Mouse (Mus musculus) MEL (cell line): Measurements from ENCODE around the gene Epha5. TPM values are rescaled to one million over a fixed set of nuclear protein-coding genes. Genes with fewer than 3 reads are reported as not detected.

Experiments used
- DNase-seq: peaks from one replicate; pipeline ENCODE4 v3.0.0; 2011; ENCODE audit warnings: low read depth, low spot score
- H3K27ac ChIP-seq: 2 replicates; pipeline ENCODE4 v1.5.1; 2012; ENCODE audit warnings: low read depth, mild to moderate bottlenecking, control low read depth, low read length, moderate library complexity; ENCODE audit not compliant: control insufficient read depth
- H3K27me3 ChIP-seq, 2 experiments: fragments of 150-350 bp in 1 of 2; sonication (generic) in 1 of 2; 2 replicates each; pipeline ENCODE4 v1.6.1; 2012; ENCODE audit warnings: low read length in 2 of 2, mild to moderate bottlenecking in 2 of 2, improper control_type of control experiment in 1 of 2, moderate library complexity in 1 of 2; ENCODE audit not compliant: insufficient read depth in 2 of 2, control insufficient read depth in 1 of 2
- H3K36me3 ChIP-seq, 2 experiments: 2 replicates each; pipeline ENCODE4 v1.6.1; 2012 to 2014; ENCODE audit warnings: low read length in 2 of 2, improper control_type of control experiment in 1 of 2, inconsistent platforms in 1 of 2, mild to moderate bottlenecking in 1 of 2; ENCODE audit not compliant: insufficient read depth in 2 of 2, control insufficient read depth in 1 of 2
- H3K4me1 ChIP-seq, 2 experiments: fragments of 150-350 bp in 1 of 2; sonication (generic) in 1 of 2; 2 replicates each; pipeline ENCODE4 v1.6.1; 2012; ENCODE audit warnings: low read length in 2 of 2, improper control_type of control experiment in 1 of 2, mild to moderate bottlenecking in 1 of 2; ENCODE audit not compliant: insufficient read depth in 2 of 2, control insufficient read depth in 1 of 2
- H3K4me3 ChIP-seq, 2 experiments: fragments of 150-350 bp in 1 of 2; sonication (generic) in 1 of 2; 2 replicates each; pipeline ENCODE4 v1.5.1; 2012; ENCODE audit warnings: low read depth in 2 of 2, low read length in 2 of 2, mild to moderate bottlenecking in 2 of 2, moderate library complexity in 2 of 2, control low read depth in 1 of 2, improper control_type of control experiment in 1 of 2; ENCODE audit not compliant: control insufficient read depth in 1 of 2, insufficient read depth in 1 of 2
- H3K79me2 ChIP-seq: 2 replicates; pipeline ENCODE4 v1.6.1; 2012; ENCODE audit warnings: mild to moderate bottlenecking, low read length, moderate library complexity; ENCODE audit not compliant: control insufficient read depth, poor library complexity, insufficient read depth
- H3K9ac ChIP-seq: 2 replicates; pipeline ENCODE4 v1.6.1; 2012; ENCODE audit warnings: low read depth, mild to moderate bottlenecking, control low read depth, low read length, moderate library complexity; ENCODE audit not compliant: control insufficient read depth, poor library complexity, severe bottlenecking
- H3K9me3 ChIP-seq: fragments of 150-350 bp; sonication (generic); replicated peaks from 2 replicates; pipeline ENCODE4 v1.6.1; 2012; ENCODE audit warnings: mild to moderate bottlenecking, low read length, improper control_type of control experiment, moderate library complexity; ENCODE audit not compliant: insufficient read depth
- CHD2 ChIP-seq: IDR thresholded peaks from 2 replicates; pipeline ENCODE4 v1.6.1; 2011; ENCODE audit warnings: low read length, improper control_type of control experiment
- E2F4 ChIP-seq: IDR thresholded peaks from 2 replicates; pipeline ENCODE4 v1.6.1; 2011; ENCODE audit warnings: low read depth, low read length, improper control_type of control experiment, borderline replicate concordance
- ETS1 ChIP-seq: IDR thresholded peaks from 2 replicates; pipeline ENCODE4 v1.6.1; 2012; ENCODE audit warnings: low read depth, mild to moderate bottlenecking, inconsistent platforms, low read length, improper control_type of control experiment, moderate library complexity
- GATA1 ChIP-seq: IDR thresholded peaks from 2 replicates; pipeline ENCODE4 v1.6.1; 2011; ENCODE audit warnings: low read depth, low read length, improper control_type of control experiment
- JUND ChIP-seq: IDR thresholded peaks from 2 replicates; pipeline ENCODE4 v1.6.1; 2011; ENCODE audit warnings: low read depth, mild to moderate bottlenecking, improper control_type of control experiment, low read length
- KAT2A ChIP-seq: conservative IDR thresholded peaks from 2 replicates; pipeline ENCODE4 v1.6.1; 2012; ENCODE audit warnings: low read depth, low read length, improper control_type of control experiment, inconsistent platforms
- MAX ChIP-seq: IDR thresholded peaks from 2 replicates; pipeline ENCODE4 v1.6.1; 2011; ENCODE audit warnings: low read length, improper control_type of control experiment
- MXI1 ChIP-seq: IDR thresholded peaks from 2 replicates; pipeline ENCODE4 v1.6.1; 2011; ENCODE audit warnings: mild to moderate bottlenecking, low read depth, low read length, improper control_type of control experiment
- MYB ChIP-seq: IDR thresholded peaks from 2 replicates; pipeline ENCODE4 v1.6.1; 2011; ENCODE audit warnings: mild to moderate bottlenecking, low read depth, low read length, improper control_type of control experiment
- MYC ChIP-seq: IDR thresholded peaks from 2 replicates; pipeline ENCODE4 v1.6.1; 2011; ENCODE audit warnings: low read depth, mild to moderate bottlenecking, low read length, improper control_type of control experiment, moderate library complexity
- POLR2AphosphoS2 ChIP-seq: IDR thresholded peaks from 2 replicates; pipeline ENCODE4 v1.6.1; 2011; ENCODE audit warnings: low read length, improper control_type of control experiment
- SIN3A ChIP-seq: IDR thresholded peaks from 2 replicates; pipeline ENCODE4 v1.6.1; 2012; ENCODE audit warnings: low read length, improper control_type of control experiment, inconsistent platforms
- SMC3 ChIP-seq: IDR thresholded peaks from 2 replicates; pipeline ENCODE4 v1.6.1; 2011; ENCODE audit warnings: low read depth, low read length, improper control_type of control experiment
- TAL1 ChIP-seq: IDR thresholded peaks from 2 replicates; pipeline ENCODE4 v1.6.1; 2012; ENCODE audit warnings: mild to moderate bottlenecking, inconsistent platforms, low read length, moderate library complexity, mixed read lengths
- TBP ChIP-seq: IDR thresholded peaks from 2 replicates; pipeline ENCODE4 v1.8.0; 2011; ENCODE audit warnings: low read depth, low read length, improper control_type of control experiment
- TCF12 ChIP-seq: IDR thresholded peaks from 2 replicates; pipeline ENCODE4 v1.6.1; 2014; ENCODE audit warnings: low read depth, mild to moderate bottlenecking, inconsistent platforms, low read length, improper control_type of control experiment, moderate library complexity
- USF2 ChIP-seq, 2 experiments: IDR thresholded peaks; 2 replicates each; pipeline ENCODE4 v1.6.1; 2011 to 2012; ENCODE audit warnings: improper control_type of control experiment in 2 of 2, low read length in 2 of 2, borderline replicate concordance in 1 of 2, inconsistent platforms in 1 of 2, low read depth in 1 of 2, mild to moderate bottlenecking in 1 of 2; ENCODE audit not compliant: insufficient read depth in 1 of 2
- ZKSCAN1 ChIP-seq: IDR thresholded peaks from 2 replicates; pipeline ENCODE4 v1.6.1; 2012; ENCODE audit warnings: low read depth, mild to moderate bottlenecking, inconsistent platforms, low read length, improper control_type of control experiment, moderate library complexity
- ZMIZ1 ChIP-seq: IDR thresholded peaks from 2 replicates; pipeline ENCODE4 v1.6.1; 2012; ENCODE audit warnings: low read depth, mild to moderate bottlenecking, inconsistent platforms, low read length, improper control_type of control experiment, moderate library complexity
- ZNF384 ChIP-seq: IDR thresholded peaks from 2 replicates; pipeline ENCODE4 v1.6.1; 2012; ENCODE audit warnings: low read depth, mild to moderate bottlenecking, inconsistent platforms, low read length, improper control_type of control experiment
- polyA plus RNA-seq, 2 experiments: library from polyadenylated mRNA; stranded (reverse) in 1 of 2; unstranded in 1 of 2; fragments of >175 nt in 1 of 2; fragments of >200 nt in 1 of 2; gene quantifications; 2 replicates each; pipeline versions ENCODE4 v1.2.1 to v1.2.4; 2012; ENCODE audit warnings: low replicate concordance in 2 of 2, low read depth in 1 of 2; ENCODE audit not compliant: insufficient read length in 2 of 2, insufficient read depth in 1 of 2, missing spikeins in 1 of 2
- total RNA-seq: library from RNA; depleted of rRNA; stranded (reverse); fragments of 300-350 nt; gene quantifications from 2 replicates; pipeline ENCODE4 v1.2.3, GENCODE M21; 2012

Gene Epha5
- total and polyA plus RNA-seq, 3 experiments = not detected

GRCm38 (mm10) chr5:84095947-84096346 lies 321.2 kb downstream of the Epha5 start:
- Histone ChIP-seq H3K27ac (no peak overlapping the region), H3K27me3 (no peaks in the 10 kb centered on the region), H3K36me3 (no peaks in the 10 kb centered on the region), H3K4me1 (no peaks in the 10 kb centered on the region), H3K79me2 (no peaks in the 10 kb centered on the region), H3K9me3 (no peaks in the 10 kb centered on the region), H3K9ac (no peak overlapping the region), H3K4me3 (no peak overlapping the region)
- no peak for DNase-seq
- TF ChIP-seq SIN3A (no peak), ZNF384 (no peak), MYC (no peak), CHD2 (no peak), MYB (no peak), TBP (no peak), MXI1 (no peak), TAL1 (no peak), GATA1 (no peak), POLR2AphosphoS2 (no peak), SMC3 (no peak), MAX (no peak), ZKSCAN1 (no peak), JUND (no peak)

- no peak overlapping the region for H3K9ac ChIP-seq
- TF ChIP-seq SMC3 = no peak
- TF ChIP-seq CHD2 = no peak
- TF ChIP-seq TCF12 = no peak
- TF ChIP-seq ZKSCAN1 = no peak
- TF ChIP-seq MXI1 = no peak
- no peak for TF ChIP-seq ZMIZ1
- TF ChIP-seq KAT2A = no peak
- TF ChIP-seq MYB = no peak
- no peak for TF ChIP-seq GATA1
- no peak for TF ChIP-seq TAL1
- no peak for TF ChIP-seq USF2 (IDR thresholded peaks at IDR 0.05; ENCODE audit: borderline replicate concordance in 1 of 2, insufficient read depth in 1 of 2, low read depth in 1 of 2, low read length in 2 of 2)
- no peak for TF ChIP-seq ETS1
- TF ChIP-seq E2F4 = no peak
- no peak for DNase-seq
- H3K36me3 ChIP-seq = no peaks in the 10 kb centered on the region
- H3K27me3 ChIP-seq = no peaks in the 10 kb centered on the region
- no peaks in the 10 kb centered on the region for H3K9me3 ChIP-seq
- H3K79me2 ChIP-seq = no peaks in the 10 kb centered on the region
- H3K27ac ChIP-seq = no peak overlapping the region
- no peaks in the 10 kb centered on the region for H3K4me1 ChIP-seq
- H3K4me3 ChIP-seq = no peak overlapping the region
Measured at GRCm38 (mm10) chr5:84081321-84081720, 335.9 kb downstream of the Epha5 start.
